Mouse (Mus musculus): ENCODE measurements around the gene Ap1m1. TPM values are rescaled to one million over a fixed set of nuclear protein-coding genes. Genes with fewer than 3 reads are reported as not detected.
A peak's percentile ranks its signal among the peaks of the same experiment; 100 is the strongest.

Gene Ap1m1
- polyA plus RNA-seq, 2 experiments, result 98.8 to 111 TPM

DNA sequence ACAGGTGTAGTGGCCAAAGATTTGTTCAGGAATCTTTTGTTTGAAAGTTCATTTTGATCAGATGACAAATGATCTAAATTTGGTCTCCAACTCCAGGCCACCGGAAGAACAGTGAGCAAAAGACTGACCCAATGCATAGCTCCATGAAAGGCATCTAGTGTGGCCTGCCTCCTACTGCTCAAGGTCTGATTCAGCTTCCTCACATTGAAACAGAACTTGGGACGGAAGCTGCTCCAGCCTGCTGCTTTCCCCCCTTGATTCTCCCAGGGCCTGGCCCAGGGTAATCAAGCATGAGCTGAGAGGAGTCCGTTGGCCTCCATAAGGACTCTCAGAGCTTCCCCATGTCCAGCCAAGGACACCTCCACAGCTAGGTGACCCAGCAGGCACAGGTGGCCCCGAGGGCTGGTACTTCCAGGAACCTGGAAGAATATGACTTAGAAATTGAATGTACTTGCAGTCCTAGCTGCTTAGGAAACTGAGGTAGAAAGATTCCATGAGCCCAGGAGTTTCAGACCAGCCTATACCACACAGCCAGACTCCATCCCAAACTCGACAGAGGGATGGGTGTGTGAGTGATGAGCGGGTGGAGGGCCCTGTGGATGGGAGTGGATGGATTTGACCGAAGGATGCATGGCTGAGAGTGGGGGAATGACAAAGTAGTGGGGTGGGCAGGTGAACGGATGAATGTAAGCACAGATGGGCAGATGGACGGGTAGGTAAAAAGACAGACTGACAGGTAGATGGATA is 61.0 kb downstream of the Ap1m1 start:
- Histone ChIP-seq H3K4me1 (ENCODE audit: control insufficient read depth, insufficient read depth, low read length) (peaks cover 12% of the 10 kb centered on the region), H3K27ac (replicated peaks; ENCODE audit: low read depth, low read length) (no peak overlapping the region), H3K9ac (ENCODE audit: low read depth, low read length, severe bottlenecking) (no peak overlapping the region), H3K4me3 (replicated peaks; ENCODE audit: low read length) (no peak overlapping the region), H3K9me3 (ENCODE audit: control insufficient read depth, low read length) (no peaks in the 10 kb centered on the region), H3K27me3 (ENCODE audit: control insufficient read depth, insufficient read depth, low read length) (no peaks in the 10 kb centered on the region), H3K36me3 (ENCODE audit: control insufficient read depth, insufficient read depth, low read length) (no peaks in the 10 kb centered on the region), H3K4me2 (replicated peaks; ENCODE audit: low read depth, low read length, severe bottlenecking) (no peak overlapping the region)
- DNase-seq (ENCODE audit: low spot score) (no peak), ATAC-seq (ENCODE audit: low FRiP score, low read depth) (no peak)
- TF ChIP-seq POLR2A (IDR thresholded peaks at IDR 0.05; ENCODE audit: borderline replicate concordance, extremely low read depth, insufficient read depth, insufficient read length), result no peak
- WGBS, result 82% methylated on average over 9 of the region's 9 CpGs

DNA sequence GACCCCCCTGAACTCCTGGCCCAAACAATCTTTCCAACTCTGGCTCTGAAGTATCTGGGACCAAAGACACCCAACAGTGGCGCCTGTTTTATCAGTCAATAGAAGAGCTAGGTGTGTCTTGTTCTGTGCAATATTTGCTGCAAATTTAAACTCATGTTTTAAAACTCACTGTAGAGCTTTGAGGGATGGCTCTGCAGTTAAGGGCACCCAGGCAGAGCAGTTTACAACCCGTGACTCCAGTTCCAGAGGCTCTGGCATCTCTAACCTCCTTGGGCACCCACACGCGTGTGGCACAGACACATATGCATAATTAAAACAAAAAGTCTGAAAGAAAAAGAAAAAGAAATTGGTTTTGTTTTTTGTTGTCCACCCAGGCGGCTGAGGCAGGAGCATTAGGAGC is 61.7 kb downstream of the Ap1m1 start:
- Histone ChIP-seq H3K4me1 (ENCODE audit: control insufficient read depth, insufficient read depth, low read length) (peaks cover 9% of the 10 kb centered on the region), H3K4me2 (replicated peaks; ENCODE audit: low read depth, low read length, severe bottlenecking) (no peak overlapping the region), H3K27me3 (ENCODE audit: control insufficient read depth, insufficient read depth, low read length) (no peaks in the 10 kb centered on the region), H3K36me3 (ENCODE audit: control insufficient read depth, insufficient read depth, low read length) (no peaks in the 10 kb centered on the region), H3K9me3 (ENCODE audit: control insufficient read depth, low read length) (no peaks in the 10 kb centered on the region), H3K4me3 (replicated peaks; ENCODE audit: low read length) (no peak overlapping the region), H3K27ac (replicated peaks; ENCODE audit: low read depth, low read length) (no peak overlapping the region), H3K9ac (ENCODE audit: low read depth, low read length, severe bottlenecking) (no peak overlapping the region)
- WGBS, result 80% methylated on average over 5 of the region's 5 CpGs
- no peak for DNase-seq (ENCODE audit: low spot score)
- no peak for ATAC-seq (ENCODE audit: low FRiP score, low read depth)
- no peak for TF ChIP-seq POLR2A (IDR thresholded peaks at IDR 0.05; ENCODE audit: borderline replicate concordance, extremely low read depth, insufficient read depth, insufficient read length)

DNA sequence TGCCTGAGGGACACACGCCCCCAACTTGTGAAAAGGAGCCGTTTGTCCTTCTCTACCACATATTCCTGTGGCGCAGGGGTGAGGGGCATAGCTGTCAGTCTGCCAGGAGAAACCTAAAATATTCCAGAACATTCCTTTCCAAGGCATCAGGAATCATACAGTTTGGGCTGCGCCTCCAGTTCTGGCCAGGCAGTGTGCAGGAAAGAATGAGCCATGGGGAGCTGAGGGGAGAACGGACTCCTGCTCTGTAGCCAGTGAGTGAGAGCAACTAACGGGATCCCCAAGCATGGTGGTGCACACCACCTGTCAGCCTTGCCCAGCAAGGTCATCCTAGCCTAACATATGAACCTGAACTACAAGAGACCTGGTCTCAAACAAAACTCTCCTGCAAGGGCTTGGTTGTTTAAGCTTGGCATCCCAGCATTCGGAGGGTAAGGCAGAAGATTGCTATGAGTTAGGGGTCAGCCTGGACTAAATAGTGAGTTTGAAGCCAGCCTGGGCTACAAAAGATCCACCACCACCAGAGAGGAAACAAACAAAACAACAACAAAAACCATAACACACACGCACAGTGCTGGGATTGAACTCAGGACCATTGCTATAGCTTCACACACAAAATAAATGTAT is 63.3 kb downstream of the Ap1m1 start:
- no peak for TF ChIP-seq POLR2A (IDR thresholded peaks at IDR 0.05; ENCODE audit: borderline replicate concordance, extremely low read depth, insufficient read depth, insufficient read length)
- Histone ChIP-seq H3K9me3 (ENCODE audit: control insufficient read depth, low read length) (no peaks in the 10 kb centered on the region), H3K36me3 (ENCODE audit: control insufficient read depth, insufficient read depth, low read length) (no peaks in the 10 kb centered on the region), H3K27ac (replicated peaks; ENCODE audit: low read depth, low read length) (peak overlapping the region; percentile 82), H3K27me3 (ENCODE audit: control insufficient read depth, insufficient read depth, low read length) (no peaks in the 10 kb centered on the region), H3K9ac (ENCODE audit: low read depth, low read length, severe bottlenecking) (no peak overlapping the region), H3K4me3 (replicated peaks; ENCODE audit: low read length) (no peak overlapping the region), H3K4me2 (replicated peaks; ENCODE audit: low read depth, low read length, severe bottlenecking) (peak overlapping the region; percentile 10; the same call in 1 of the 2 replicates), H3K4me1 (ENCODE audit: control insufficient read depth, insufficient read depth, low read length) (peaks cover 9% of the 10 kb centered on the region)
- WGBS, result 47% methylated on average over 8 of the region's 8 CpGs
- peak; percentile 75 for DNase-seq (ENCODE audit: low spot score)
- ATAC-seq (ENCODE audit: low FRiP score, low read depth), result peak; percentile 50; the same call in 1 of the 2 replicates

DNA sequence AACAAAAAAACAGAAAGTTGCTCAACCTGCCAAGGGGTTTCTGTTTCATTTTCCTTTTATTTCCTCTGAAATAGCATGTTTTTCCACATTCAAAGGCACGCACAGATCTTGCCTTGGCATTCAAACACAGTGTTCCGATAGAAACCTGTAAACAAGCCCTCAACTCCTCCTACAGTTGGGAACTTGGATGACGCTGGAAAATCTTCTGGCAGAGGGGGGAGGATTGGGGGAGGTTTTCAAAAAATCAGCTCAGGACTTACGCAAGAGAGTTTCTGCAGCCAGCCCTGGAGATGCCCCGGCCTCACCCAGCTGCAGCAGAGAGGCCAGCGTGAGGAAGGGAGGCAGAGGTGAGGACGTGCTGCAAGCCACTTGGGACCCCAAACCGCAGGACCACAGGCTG is 63.8 kb downstream of the Ap1m1 start:
- Histone ChIP-seq H3K4me3 (replicated peaks; ENCODE audit: low read length) (no peak overlapping the region), H3K4me1 (ENCODE audit: control insufficient read depth, insufficient read depth, low read length) (peaks cover 9% of the 10 kb centered on the region), H3K27me3 (ENCODE audit: control insufficient read depth, insufficient read depth, low read length) (no peaks in the 10 kb centered on the region), H3K9ac (ENCODE audit: low read depth, low read length, severe bottlenecking) (no peak overlapping the region), H3K27ac (replicated peaks; ENCODE audit: low read depth, low read length) (peak overlapping the region; percentile 82), H3K4me2 (replicated peaks; ENCODE audit: low read depth, low read length, severe bottlenecking) (no peak overlapping the region), H3K36me3 (ENCODE audit: control insufficient read depth, insufficient read depth, low read length) (no peaks in the 10 kb centered on the region), H3K9me3 (ENCODE audit: control insufficient read depth, low read length) (no peaks in the 10 kb centered on the region)
- WGBS, result 44% methylated on average over 8 of the region's 8 CpGs
- DNase-seq (ENCODE audit: low spot score) (peak; percentile 43), ATAC-seq (ENCODE audit: low FRiP score, low read depth) (peak; percentile 64; the same call in 1 of the 2 replicates)
- TF ChIP-seq POLR2A (IDR thresholded peaks at IDR 0.05; ENCODE audit: borderline replicate concordance, extremely low read depth, insufficient read depth, insufficient read length), result no peak

DNA sequence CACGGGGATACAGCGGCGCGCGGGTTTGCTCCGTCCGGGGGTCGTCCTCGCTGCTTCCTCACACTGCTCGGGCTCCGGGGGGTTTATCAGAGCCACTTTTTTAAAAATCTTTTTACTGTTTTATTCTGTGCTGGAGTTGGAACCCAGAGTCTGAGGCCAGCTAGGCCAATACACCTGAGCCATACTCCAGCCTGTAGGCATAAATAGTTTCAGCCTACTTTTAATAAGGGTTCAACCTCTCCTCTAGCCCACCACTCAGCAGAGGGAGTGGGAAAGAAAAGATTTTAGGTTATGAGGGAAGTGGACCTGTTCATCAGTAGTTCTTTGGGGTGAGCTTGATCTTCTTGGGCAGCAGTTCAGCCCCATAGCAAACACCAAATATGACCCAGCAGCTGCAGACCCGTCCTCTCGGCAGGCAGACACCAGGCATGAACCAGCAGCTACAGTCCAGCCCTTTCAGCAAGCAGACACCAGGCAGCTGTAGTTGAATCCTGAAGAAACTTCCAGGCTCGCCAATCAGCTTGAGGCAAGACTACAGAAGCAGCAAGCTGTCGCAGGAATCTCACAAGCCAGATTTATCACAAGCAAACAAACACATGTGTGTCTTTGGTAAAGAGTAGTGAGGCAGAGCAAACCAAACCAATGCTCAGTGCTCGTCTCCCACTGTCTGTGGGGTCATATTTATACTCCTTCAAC is 65.5 kb downstream of the Ap1m1 start, which contains the start of gene Gm10282:
Gene Gm10282 (minus strand): TSS at position 51 of the 696 bp plus-strand sequence.
- H3K27me3 ChIP-seq (ENCODE audit: control insufficient read depth, insufficient read depth, low read length), result no peaks in the 10 kb centered on the region

More for the DNA sequence above, 65.5 kb downstream of the Ap1m1 start, which contains the start of gene Gm10282:
- Histone ChIP-seq H3K36me3 (ENCODE audit: control insufficient read depth, insufficient read depth, low read length) (no peaks in the 10 kb centered on the region), H3K27ac (replicated peaks; ENCODE audit: low read depth, low read length) (no peak within 1 kb of the TSS), H3K9me3 (ENCODE audit: control insufficient read depth, low read length) (no peaks in the 10 kb centered on the region), H3K4me3 (replicated peaks; ENCODE audit: low read length) (no peak within 1 kb of the TSS), H3K4me2 (replicated peaks; ENCODE audit: low read depth, low read length, severe bottlenecking) (no peak within 1 kb of the TSS), H3K4me1 (ENCODE audit: control insufficient read depth, insufficient read depth, low read length) (peaks cover 9% of the 10 kb centered on the region), H3K9ac (ENCODE audit: low read depth, low read length, severe bottlenecking) (no peak within 1 kb of the TSS)
- WGBS, result 67% methylated on average over 15 of the region's 16 CpGs
- no peak for TF ChIP-seq POLR2A (IDR thresholded peaks at IDR 0.05; ENCODE audit: borderline replicate concordance, extremely low read depth, insufficient read depth, insufficient read length)
- no peak for ATAC-seq (ENCODE audit: low FRiP score, low read depth)
- DNase-seq (ENCODE audit: low spot score), result no peak

Data from limb, embryonic 14.5 days (tissue).